Mouse (Mus musculus): ENCODE measurements around the gene Pgam5.
A peak's percentile ranks its signal among the peaks of the same experiment; 100 is the strongest.

The Pgam5 gene

DNA sequence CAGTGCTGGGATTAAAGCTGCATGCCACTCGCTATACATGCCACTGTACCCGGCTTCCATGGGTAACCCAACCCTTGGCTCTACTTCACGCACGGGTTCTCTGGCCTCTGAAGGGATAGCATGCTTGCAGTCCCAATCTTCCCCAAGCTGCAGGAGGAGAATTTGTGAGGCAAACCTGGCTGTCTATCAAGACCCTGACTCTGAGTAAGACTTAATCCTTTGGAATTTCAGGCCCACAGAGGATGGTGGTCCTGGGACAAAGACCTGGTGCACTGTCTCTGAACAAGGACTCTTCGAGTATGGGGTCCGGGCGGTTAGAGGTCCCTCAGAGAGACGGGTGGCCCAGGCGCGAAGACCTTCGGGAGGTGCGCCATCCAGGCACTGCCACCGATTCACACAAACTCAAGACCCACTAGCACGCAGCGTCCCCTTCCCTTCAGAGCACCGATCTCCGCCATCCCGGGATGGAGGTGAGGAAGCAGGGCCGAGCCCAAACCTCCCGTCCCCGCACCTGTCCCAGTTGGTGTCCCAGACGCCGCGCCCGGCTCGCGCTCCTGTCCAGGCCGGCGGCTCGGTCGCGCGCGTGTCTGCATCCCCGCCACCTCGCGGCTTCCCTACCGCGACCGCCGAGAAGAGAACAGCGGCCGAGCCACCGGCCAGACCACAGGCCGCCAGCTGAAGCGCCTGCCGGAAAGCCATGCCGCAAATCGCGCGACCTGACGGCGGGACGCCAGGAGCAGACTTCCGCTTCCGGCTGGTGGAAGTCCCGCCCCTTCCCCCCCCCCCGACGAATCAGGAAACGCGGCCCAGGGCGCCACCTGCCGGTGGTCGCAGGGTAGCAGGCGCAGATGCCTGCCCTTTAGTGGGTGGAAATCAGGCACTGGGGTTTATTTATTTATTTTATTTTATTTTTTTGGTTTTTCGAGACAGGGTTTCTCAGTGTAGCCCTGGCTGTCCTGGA is at the start of gene Pgam5:
Pgam5 (minus strand) TSS at position 773 of the 961 bp plus-strand sequence.
- DNase-seq (ENCODE audit: low spot score in 2 of 2) = peak; percentile 53 to 77

DNA sequence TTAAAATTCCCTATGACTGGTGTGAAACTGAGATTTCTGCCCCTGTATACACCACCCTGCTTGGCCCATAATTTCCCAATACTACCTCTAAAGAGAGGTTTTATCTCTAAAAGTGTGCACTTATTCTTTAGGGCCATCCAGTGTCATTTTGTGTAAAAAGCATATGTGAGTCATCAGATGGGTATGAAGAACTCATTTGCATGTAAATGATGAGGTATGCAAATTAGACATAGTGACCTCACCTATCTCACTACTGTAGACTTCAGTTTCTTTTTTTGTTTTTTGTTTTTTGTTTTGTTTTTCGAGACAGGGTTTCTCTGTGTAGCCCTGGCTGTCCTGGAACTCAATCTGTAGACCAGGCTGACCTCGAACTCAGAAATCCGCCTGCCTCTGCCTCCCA is 43.4 kb upstream of the Pgam5 start:
- DNase-seq (ENCODE audit: low spot score in 2 of 2) = no peak

DNA sequence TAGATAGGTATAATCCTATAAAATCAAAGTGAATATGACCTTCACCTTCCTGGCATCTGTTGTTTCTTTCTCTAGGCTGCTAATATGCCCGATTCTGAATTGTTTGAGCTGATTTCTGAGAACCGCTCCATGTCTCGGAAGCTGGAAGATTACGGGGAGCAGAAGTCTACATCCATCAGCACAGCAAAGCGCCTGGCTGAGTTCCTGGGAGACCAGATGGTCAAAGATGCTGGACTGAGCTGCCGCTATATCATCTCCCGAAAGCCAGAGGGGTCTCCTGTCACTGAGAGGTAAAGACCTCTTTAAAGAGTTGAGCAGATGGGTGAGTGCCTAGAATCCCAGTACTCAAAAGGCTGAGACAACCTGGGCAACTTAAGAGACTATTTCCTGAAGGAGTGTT is 39.1 kb upstream of the Pgam5 start:
- DNase-seq (ENCODE audit: low spot score in 2 of 2) = no peak

DNA sequence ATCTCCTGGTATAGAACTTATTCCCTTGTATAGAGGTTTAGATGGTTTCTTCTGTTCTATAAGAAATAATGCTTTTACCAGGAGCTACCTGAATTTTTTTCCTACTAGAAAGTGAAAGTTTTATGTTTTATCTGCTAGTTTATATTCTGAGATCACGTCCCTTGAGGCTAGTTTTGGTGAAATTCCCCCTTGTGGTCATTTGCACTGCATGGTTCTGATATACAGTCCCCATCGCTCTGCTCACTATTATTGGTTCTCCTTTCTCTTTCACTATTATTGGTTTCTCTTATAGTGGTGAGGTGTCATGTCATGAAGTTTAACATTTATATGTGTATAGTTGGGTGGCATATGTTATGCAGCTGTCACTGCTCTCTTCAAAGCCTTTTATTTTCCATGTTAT is 30.9 kb upstream of the Pgam5 start:
- no peak for DNase-seq (ENCODE audit: low spot score in 2 of 2)

DNA sequence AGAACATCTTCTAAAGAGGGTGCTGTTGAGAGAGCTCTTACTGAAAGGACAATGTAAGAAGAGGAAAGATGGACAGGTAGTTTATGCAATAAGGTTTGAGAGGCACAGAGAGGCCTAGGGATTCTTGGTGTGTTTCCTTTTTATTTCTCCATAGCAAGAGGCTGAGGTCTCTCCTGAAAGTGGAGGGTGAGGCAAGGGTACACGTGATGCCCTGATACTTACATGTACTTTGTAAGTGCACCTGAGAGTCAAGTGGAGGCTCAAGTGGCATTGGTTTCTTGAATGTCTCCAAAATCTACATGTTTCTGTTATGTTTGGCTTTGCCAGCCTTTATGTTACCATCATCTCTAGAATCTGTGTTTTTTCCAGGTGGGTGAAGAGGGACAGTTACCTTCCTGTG is 26.9 kb upstream of the Pgam5 start:
- DNase-seq (ENCODE audit: low spot score in 2 of 2) = no peak

GRCm38 (mm10) chr5:110291649-110292048 is 21.9 kb upstream of the Pgam5 start:
- no peak for DNase-seq (ENCODE audit: low spot score in 2 of 2)

GRCm38 (mm10) chr5:110287084-110287475 is 17.4 kb upstream of the Pgam5 start:
- no peak for DNase-seq (ENCODE audit: low spot score in 2 of 2)

DNA sequence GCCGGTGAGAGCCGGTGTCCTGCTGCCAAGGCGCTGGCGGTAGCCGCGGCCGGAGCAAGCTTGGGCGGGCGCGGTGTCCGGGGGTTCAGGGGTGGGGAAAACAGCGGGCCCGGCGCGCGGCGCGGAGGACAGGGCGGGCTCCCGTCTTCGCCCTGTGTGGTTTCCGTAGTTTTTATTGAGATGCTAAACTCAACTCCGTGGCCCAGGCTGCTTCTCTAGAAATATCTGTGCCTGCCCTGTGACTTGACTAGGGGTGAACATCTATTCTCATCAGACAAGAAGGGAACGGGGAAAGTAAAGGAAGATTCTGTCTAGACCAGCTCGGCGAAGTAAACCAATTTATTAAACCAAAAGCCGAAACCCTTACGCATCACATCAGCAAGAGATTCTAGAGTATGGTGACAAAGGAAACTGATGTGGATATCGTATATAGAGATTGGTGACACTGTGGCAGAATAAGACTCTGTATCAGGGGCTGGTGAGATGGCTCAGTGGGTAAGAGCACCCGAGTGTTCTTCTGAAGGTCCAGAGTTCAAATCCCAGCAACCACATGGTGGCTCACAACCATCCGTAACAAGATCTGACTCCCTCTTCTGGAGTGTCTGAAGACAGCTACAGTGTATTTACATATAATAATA is 16.9 kb upstream of the Pgam5 start:
- no peak for DNase-seq (ENCODE audit: low spot score in 2 of 2)

- DNase-seq (ENCODE audit: low spot score in 2 of 2) = peak in 1 of 2 experiments; percentile 84
Observed at GRCm38 (mm10) chr5:110285770-110286445, 16.2 kb upstream of the Pgam5 start, which contains the start of the genes Pxmp2 and Pole. Pxmp2 (minus strand) TSS chr5:110286186. Pole (plus strand) TSS chr5:110286306.

GRCm38 (mm10) chr5:110285156-110285555 is 15.4 kb upstream of the Pgam5 start:
- no peak for DNase-seq (ENCODE audit: low spot score in 2 of 2)

DNA sequence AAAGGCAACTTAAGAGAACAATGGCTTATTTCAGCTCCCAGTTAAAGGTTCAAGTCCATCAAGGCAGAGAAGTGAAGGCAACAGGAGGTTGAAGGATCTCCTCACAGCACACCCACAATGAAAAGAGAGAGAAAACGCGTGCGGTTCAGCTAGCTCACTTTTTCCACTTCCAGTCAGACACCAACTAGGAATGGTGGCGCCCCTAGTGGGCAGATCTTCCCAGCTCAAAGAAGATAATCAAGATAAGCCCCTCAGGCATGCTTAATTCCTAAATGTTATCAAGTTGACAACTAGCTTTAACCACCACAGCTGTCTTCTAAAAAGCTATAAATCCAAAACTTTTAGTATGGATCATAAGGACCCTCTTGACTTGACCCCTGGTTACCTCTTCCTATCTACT is 14.8 kb upstream of the Pgam5 start:
- DNase-seq (ENCODE audit: low spot score in 2 of 2) = no peak

DNA sequence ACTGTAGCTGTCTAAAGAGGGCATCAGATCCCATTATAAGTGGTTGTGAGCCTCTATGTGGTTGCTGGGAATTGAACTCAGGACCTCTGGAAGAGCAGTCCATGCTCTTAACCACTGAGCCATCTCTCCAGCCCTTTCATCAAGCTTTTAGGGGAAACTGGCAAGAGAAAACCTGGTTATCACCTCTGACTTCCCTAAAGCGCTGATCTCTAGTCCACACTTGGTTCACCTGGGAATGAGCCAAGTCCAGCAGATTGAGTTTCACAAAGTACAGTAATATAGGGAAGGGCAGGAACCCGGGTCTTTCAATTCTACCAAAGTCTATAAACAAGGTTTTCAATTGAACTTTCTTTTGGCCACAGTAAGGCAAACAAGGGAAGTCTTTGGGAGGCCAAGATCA is 12.3 kb upstream of the Pgam5 start:
- DNase-seq (ENCODE audit: low spot score in 2 of 2) = no peak

DNA sequence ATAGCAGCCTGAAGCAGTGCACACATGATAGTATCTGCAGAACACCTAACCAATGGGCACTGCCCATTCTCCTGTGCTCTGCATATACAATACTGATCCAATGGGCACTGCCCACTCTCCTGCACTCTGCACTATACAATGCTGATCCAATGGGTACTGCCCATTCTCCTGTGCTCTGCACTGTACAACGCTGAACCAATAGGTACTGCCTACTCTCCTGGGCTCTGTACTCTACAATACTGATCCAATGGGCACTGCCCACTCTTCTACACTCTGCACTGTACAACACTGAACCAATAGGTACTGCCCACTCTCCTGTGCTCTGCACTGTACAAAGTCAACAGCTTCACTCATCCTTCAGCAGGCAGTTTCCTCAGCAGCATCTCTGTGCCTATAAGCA is 7.2 kb upstream of the Pgam5 start:
- DNase-seq (ENCODE audit: low spot score in 2 of 2) = no peak

- no peak for DNase-seq (ENCODE audit: low spot score in 2 of 2)
Observed at GRCm38 (mm10) chr5:110276391-110276790, 6.7 kb upstream of the Pgam5 start.

DNA sequence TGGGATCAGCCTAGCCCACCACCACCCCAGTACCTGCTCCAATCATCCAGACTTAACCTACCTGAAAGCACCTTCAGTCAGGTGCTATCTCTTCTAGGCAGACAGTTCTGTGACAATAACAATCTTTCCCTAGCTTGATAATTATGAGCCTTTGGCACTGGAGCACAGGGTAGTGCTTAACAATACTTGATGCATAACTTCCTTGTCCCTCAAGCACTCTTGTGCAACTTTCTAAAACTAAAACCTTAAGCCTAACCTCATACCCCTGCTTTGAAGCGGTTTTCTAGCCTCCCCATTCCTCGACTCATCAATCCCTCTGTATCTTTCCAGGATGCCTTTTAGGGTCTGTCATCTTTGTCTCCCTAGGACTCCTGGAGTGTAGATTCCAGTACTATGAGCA is 5.1 kb upstream of the Pgam5 start:
- DNase-seq (ENCODE audit: low spot score in 2 of 2) = no peak

DNA sequence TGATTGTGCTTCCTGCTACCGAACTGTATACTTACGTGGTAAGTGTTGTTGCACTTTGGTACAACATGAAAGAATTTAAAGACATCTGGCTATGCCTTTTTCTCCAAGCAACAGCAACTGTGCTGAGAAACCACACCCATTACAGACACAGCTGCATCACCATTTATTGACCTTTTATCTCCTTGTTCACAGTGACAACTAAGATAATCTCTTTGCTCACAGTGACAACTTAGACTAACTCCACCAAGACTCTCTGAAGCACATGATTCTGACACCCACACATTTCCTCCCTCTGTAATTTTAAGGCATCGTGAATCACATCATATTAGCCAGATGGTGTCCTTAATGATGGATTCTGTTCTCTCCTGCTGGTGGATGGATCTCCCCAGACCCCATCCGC is 4.4 kb upstream of the Pgam5 start:
- no peak for DNase-seq (ENCODE audit: low spot score in 2 of 2)

- no peak for DNase-seq (ENCODE audit: low spot score in 2 of 2)
Observed at GRCm38 (mm10) chr5:110270242-110270641, 529 bp upstream of the Pgam5 start.

GRCm38 (mm10) chr5:110266941-110267340 is 2.8 kb downstream of the Pgam5 start:
- no peak for DNase-seq (ENCODE audit: low spot score in 2 of 2)

GRCm38 (mm10) chr5:110244091-110244490 is 25.6 kb downstream of the Pgam5 start:
- DNase-seq (ENCODE audit: low spot score in 2 of 2) = no peak

GRCm38 (mm10) chr5:110232346-110232745 is 37.4 kb downstream of the Pgam5 start:
- no peak for DNase-seq (ENCODE audit: low spot score in 2 of 2)

- no peak for DNase-seq (ENCODE audit: low spot score in 2 of 2)
Observed at GRCm38 (mm10) chr5:110231638-110232037, 38.1 kb downstream of the Pgam5 start.

DNA sequence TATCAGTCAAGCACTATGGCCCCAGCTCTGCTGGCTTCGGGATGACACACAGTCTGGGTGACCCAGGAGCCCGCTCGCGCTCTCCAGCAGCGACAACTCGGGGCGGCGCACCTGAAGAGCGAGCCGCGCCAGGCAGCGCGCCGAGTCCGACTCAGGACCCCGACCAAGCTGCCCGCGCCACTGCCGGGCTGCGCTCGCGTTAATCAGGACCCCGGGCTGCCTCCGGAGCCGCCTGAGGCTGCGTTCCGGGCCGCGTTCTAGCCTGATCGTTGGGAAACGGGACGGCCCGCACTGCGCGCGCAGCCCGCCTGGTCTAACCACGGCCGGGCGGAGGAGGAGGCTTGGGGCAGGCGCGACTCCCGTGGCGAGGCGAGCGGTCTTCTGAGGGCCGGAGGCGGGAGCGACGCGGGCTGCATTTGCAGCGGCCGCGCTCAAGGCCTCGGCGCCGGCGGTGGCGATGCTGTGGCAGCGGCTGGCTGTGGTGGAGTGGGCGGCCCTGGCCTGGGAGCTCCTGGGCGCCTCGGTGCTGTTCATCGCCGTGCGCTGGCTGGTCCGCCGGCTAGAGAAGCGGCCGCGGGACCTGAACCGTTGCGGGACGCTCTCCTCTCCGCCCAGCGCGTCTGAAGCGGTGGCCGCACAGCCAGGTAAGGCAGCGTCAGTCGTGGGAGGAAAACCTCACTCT is 38.8 kb downstream of the Pgam5 start, which contains the start of gene Ankle2:
Ankle2 (plus strand) TSS at position 225 of the 682 bp plus-strand sequence.
- DNase-seq (ENCODE audit: low spot score in 2 of 2) = peak; percentile 69 to 90

Measured in left cerebral cortex, adult 9 months (tissue).